Mouse (Mus musculus) adrenal gland, adult 2 months (tissue): ENCODE results near the gene Rita1. TPM values are rescaled to one million over a fixed set of nuclear protein-coding genes. Genes with fewer than 3 reads are reported as not detected.
A peak's percentile ranks its signal among the peaks of the same experiment; 100 is the strongest.

Experiments used
- DNase-seq: peaks from one replicate; pipeline ENCODE4 v3.0.0; 2021
- polyA plus RNA-seq: library from polyadenylated mRNA; depleted of rRNA; stranded (reverse); fragments of >200 nt; gene quantifications from 2 replicates; pipeline ENCODE4 v1.2.3, GENCODE M21; 2012
- total RNA-seq, 2 experiments: library from RNA; stranded (reverse); gene quantifications; 2 replicates each; pipeline ENCODE4 v1.2.3; 2021

Gene Rita1
- total and polyA plus RNA-seq, 3 experiments: 11.6 to 32.5 (median 22.7) TPM

GRCm38 (mm10) chr5:120570289-120570897 is 42.0 kb downstream of the Rita1 start:
- no peak for DNase-seq

- DNase-seq: no peak
Observed at GRCm38 (mm10) chr5:120569791-120570190, 42.6 kb downstream of the Rita1 start.

GRCm38 (mm10) chr5:120568964-120569363 is 43.4 kb downstream of the Rita1 start:
- peak; percentile 60 for DNase-seq

- DNase-seq: peak; percentile 49
Observed at GRCm38 (mm10) chr5:120568336-120568768, 44.0 kb downstream of the Rita1 start.

GRCm38 (mm10) chr5:120567761-120568211 is 44.6 kb downstream of the Rita1 start:
- DNase-seq: peak; percentile 26

GRCm38 (mm10) chr5:120567253-120567701 is 45.1 kb downstream of the Rita1 start:
- peak; percentile 86 for DNase-seq

GRCm38 (mm10) chr5:120566681-120567252 is 45.6 kb downstream of the Rita1 start:
- no peak for DNase-seq

- peak; percentile 49 for DNase-seq
Observed at GRCm38 (mm10) chr5:120566101-120566500, 46.3 kb downstream of the Rita1 start.

GRCm38 (mm10) chr5:120565171-120565905 is 47.1 kb downstream of the Rita1 start:
- peak; percentile 38 for DNase-seq

- DNase-seq: no peak
Observed at GRCm38 (mm10) chr5:120563914-120564311, 48.5 kb downstream of the Rita1 start.

- DNase-seq: peak; percentile 81
Observed at GRCm38 (mm10) chr5:120562956-120563913, 49.2 kb downstream of the Rita1 start.

- DNase-seq: peak; percentile 84
Observed at GRCm38 (mm10) chr5:120560616-120561311, 51.6 kb downstream of the Rita1 start.

- DNase-seq: no peak
Observed at GRCm38 (mm10) chr5:120560129-120560615, 52.2 kb downstream of the Rita1 start.

- DNase-seq: peak; percentile 49
Observed at GRCm38 (mm10) chr5:120558762-120559161, 53.6 kb downstream of the Rita1 start.

GRCm38 (mm10) chr5:120558041-120558440 is 54.3 kb downstream of the Rita1 start:
- no peak for DNase-seq

- no peak for DNase-seq
Observed at GRCm38 (mm10) chr5:120555871-120556270, 56.5 kb downstream of the Rita1 start.

GRCm38 (mm10) chr5:120550673-120551072 is 61.7 kb downstream of the Rita1 start:
- no peak for DNase-seq

GRCm38 (mm10) chr5:120550137-120550536 is 62.3 kb downstream of the Rita1 start:
- DNase-seq: no peak

- DNase-seq: peak; percentile 44
Observed at GRCm38 (mm10) chr5:120548236-120548850, 64.0 kb downstream of the Rita1 start.
